Mouse (Mus musculus) bone marrow macrophage, adult 2 months (primary cell): ENCODE data around the gene Cd36. TPM values are rescaled to one million over a fixed set of nuclear protein-coding genes. Genes with fewer than 3 reads are reported as not detected.

Experiments used
- H3K27ac ChIP-seq: 2 replicates; pipeline ENCODE4 v1.5.1; 2012; ENCODE audit warnings: low read depth, low read length; ENCODE audit not compliant: insufficient read depth
- H3K4me1 ChIP-seq: 2 replicates; pipeline ENCODE4 v1.6.1; 2012; ENCODE audit warnings: low read length; ENCODE audit not compliant: control insufficient read depth, insufficient read depth
- H3K4me3 ChIP-seq: 2 replicates; pipeline ENCODE4 v1.5.1; 2012; ENCODE audit warnings: mild to moderate bottlenecking, low read length, moderate library complexity; ENCODE audit not compliant: insufficient read depth
- CTCF ChIP-seq: IDR thresholded peaks from 2 replicates; pipeline ENCODE4 v1.5.1; 2012; ENCODE audit warnings: low read depth, mild to moderate bottlenecking, low read length, moderate library complexity
- POLR2A ChIP-seq: IDR thresholded peaks from 2 replicates; pipeline ENCODE4 v1.6.1; 2012; ENCODE audit warnings: mild to moderate bottlenecking, low read depth, low read length, borderline replicate concordance
- polyA plus RNA-seq: library from polyadenylated mRNA; stranded (reverse); fragments of >200 nt; gene quantifications from 2 replicates; pipeline ENCODE4 v1.2.4, GENCODE M21; 2012; ENCODE audit not compliant: missing spikeins, insufficient read depth, insufficient read length

The Cd36 gene
- polyA plus RNA-seq, 1 experiment: 451 TPM

GRCm38 (mm10) chr5:17746520-17746919 lies 142.1 kb downstream of the Cd36 start:
- H3K4me3 ChIP-seq: no peak overlapping the region
- no peak for TF ChIP-seq CTCF
- no peak for TF ChIP-seq POLR2A
- no peaks in the 10 kb centered on the region for H3K4me1 ChIP-seq
- H3K27ac ChIP-seq: no peak overlapping the region

- H3K4me1 ChIP-seq: no peaks in the 10 kb centered on the region
- no peak overlapping the region for H3K4me3 ChIP-seq
- TF ChIP-seq POLR2A: no peak
- no peak for TF ChIP-seq CTCF
- H3K27ac ChIP-seq: no peak overlapping the region
Measured at GRCm38 (mm10) chr5:17739805-17740204, 148.8 kb downstream of the Cd36 start.

Other genes starting within 250 kb of the Cd36 start
- 0.54 TPM in 1 of 2 replicates, not detected in the other for gene Gnat3, start 73.7 kb upstream of the Cd36 start, polyA plus RNA-seq